Mouse (Mus musculus): Measurements from ENCODE around the gene Ccdc149.

DNA sequence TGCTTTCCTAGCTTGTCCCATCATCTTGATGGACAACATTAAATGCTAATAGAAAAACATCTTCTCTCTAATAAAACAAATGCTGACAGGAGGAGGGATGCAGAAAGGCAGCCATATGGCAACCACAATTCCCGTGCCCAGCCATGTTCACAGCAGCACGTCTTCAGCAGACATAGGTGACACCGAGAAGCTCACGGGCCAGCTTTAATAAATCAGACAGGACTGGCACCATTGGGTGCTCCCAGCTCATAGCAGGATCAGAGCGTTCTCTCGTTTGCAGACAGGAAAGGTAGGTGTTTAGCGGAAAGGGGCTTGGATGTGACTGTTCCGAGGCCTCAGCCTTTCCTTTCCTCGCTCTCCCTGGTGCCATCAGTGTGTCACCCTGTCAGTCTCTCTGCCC lies 95.5 kb downstream of the Ccdc149 start:
- TF ChIP-seq CTCF (IDR thresholded peaks at IDR 0.05) (no peak), POLR2A (IDR thresholded peaks at IDR 0.05; ENCODE audit: insufficient read depth, low read depth, low read length) (no peak), EP300 (IDR thresholded peaks at IDR 0.05; ENCODE audit: insufficient read depth, low read depth, low read length) (no peak)

All from heart, adult 2 months (tissue).